Mouse (Mus musculus) olfactory bulb, adult 2 months (tissue): ENCODE results near the gene Myo10.

Experiments used
- CTCF ChIP-seq: fragments of 200-500 bp; IDR thresholded peaks from 2 replicates; pipeline ENCODE4 v1.5.1; 2012; ENCODE audit warnings: low read depth, mild to moderate bottlenecking, low read length, moderate library complexity; ENCODE audit not compliant: insufficient read depth
- POLR2A ChIP-seq: fragments of 200-500 bp; IDR thresholded peaks from 2 replicates; pipeline ENCODE4 v1.6.1; 2012; ENCODE audit warnings: mild to moderate bottlenecking, low read depth, low read length, moderate library complexity; ENCODE audit not compliant: insufficient read depth

- no peak for TF ChIP-seq POLR2A
- no peak for TF ChIP-seq CTCF
These were observed 171.8 kb downstream of the Myo10 start for GRCm38 (mm10) chr15:25794123-25794522.
